Mouse (Mus musculus) adrenal gland, adult 10 weeks (tissue): ENCODE measurements around the gene Timm44. TPM values are rescaled to one million over a fixed set of nuclear protein-coding genes. Genes with fewer than 3 reads are reported as not detected.

ENCODE experiments used
- polyA plus RNA-seq: library from polyadenylated mRNA; stranded (reverse); fragments of 350-450 nt; fragmentation: Illumina TruSeq; extraction: RNeasy Lipid Tissue Mini Kit (QIAGEN cat#74804); gene quantifications from one replicate; pipeline ENCODE4 v1.2.3, GENCODE M21; 2014; ENCODE audit warnings: low read depth, low replicate concordance

Gene Timm44
- 171 TPM for polyA plus RNA-seq

GRCm38 (mm10) chr8:4275275-4276110 lies at the start of gene Timm44:
Gene Timm44 (minus strand): TSS chr8:4275913.

DNA sequence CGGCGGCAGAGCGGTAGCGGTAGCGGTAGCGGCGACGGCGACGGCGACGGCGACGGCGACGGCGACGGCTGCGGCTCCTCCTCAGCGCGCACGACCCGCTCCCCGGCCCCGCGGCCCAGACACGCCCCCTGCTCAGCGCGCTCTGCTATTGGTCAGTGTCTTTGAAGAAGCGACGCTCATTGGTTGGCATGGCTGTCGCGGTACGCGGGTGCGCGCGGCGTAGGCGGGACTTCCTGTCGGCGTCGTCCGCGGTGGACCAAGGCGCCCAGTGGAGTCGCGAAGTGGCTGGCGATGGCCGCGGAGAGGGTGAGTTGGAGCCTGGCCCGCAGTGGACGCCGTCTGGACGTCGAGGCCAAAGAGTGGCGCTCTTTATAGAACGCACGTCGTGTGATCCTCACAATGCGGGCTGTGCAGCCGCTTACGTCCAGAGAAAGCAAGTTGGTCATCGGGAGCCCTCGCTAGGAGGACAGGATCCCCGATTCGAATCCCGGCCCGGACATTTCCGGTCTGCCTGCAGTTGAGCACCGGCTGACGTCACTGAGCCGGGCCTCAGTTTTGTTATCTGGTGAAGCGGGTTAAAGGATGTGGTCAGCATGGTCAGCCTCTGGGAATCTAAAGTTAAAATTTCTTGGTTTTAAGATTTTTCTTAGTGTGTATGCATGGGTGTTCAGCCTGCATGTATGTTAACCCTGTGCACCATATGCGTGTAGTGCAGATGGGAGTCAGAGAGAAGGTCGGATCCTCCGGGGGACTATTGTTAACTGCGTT lies 49.5 kb upstream of the Timm44 start, which contains the start of the genes Ccl25 and Elavl1:
Ccl25 (plus strand) TSS at position 228 of the 768 bp plus-strand sequence.
Elavl1 (minus strand) TSS at position 431 of the 768 bp plus-strand sequence.

DNA sequence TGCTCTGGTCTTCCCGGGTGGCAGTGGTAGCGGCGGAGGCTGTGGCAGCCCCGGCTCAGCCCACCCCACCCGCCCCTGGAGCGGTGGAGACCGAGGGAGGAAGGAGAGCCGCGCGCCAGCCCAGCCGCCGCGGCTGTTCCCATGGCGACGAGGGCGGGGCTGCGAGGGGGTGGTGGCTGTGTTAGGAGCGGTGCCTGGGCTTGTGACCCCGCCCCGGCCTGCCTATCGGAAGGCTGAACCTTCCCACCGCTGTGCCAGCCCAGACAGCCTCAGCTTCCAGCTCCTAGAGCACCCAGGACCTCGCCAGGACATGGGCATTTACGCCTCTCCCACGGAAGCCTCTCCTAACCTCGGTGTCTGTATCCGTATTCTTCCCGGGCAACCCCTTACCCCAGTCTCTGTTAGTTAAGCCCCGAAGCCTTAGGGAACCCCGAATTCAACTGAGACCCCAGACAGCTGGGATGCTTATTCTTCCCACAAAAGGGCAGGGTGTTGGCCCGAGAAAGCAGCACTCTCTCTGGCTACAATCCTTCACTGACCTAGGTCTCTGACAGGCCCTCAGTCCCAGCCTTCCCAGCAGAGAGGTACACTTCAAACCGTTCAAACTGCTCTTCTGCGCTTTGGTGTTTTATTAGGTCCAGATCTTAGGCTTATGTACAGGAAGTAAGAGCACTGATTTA lies 16.4 kb downstream of the Timm44 start, which contains the start of gene Ctxn1:
Ctxn1 (minus strand) TSS at position 150 of the 680 bp plus-strand sequence.

GRCm38 (mm10) chr8:4252934-4253841 lies 22.5 kb downstream of the Timm44 start, which contains the start of gene Snapc2:
Gene Snapc2 (plus strand): TSS chr8:4253080.

DNA sequence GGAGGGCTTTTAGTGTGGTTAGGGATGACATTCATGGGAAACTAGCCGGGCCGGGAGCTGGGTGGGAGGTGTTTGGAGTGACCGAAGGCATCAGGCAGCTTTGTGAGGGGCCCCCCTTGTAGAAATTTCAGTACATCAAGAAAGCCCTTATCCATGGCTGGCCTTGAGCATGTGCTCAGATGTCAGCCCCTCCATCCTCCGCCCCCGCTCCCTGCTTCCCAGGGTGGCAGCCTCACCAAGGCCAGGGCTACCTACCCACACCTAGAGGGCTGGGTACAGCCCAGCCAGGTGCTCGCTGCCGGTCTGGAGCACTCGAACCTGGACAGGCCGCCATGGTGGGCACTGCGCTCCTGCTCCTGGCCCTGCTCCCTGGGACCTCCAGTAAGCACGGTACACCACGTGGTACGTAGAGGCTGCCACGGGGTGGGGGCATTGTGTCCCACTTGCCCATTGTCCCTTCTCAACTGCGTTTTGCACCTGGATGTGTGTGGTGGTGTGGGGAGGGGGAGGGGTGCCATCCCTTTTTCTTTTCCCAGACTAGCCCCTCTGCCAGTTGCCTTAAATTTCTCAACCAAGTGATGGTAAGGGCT lies 27.7 kb downstream of the Timm44 start, which contains the start of gene Tgfbr3l:
Tgfbr3l (plus strand) TSS at position 264 of the 590 bp plus-strand sequence.

GRCm38 (mm10) chr8:4238434-4239192 lies 37.1 kb downstream of the Timm44 start, which contains the start of the genes Map2k7 and Gm49320:
Gene Map2k7 (plus strand): TSS chr8:4238740.
Gene Gm49320 (plus strand): TSS chr8:4238865.

DNA sequence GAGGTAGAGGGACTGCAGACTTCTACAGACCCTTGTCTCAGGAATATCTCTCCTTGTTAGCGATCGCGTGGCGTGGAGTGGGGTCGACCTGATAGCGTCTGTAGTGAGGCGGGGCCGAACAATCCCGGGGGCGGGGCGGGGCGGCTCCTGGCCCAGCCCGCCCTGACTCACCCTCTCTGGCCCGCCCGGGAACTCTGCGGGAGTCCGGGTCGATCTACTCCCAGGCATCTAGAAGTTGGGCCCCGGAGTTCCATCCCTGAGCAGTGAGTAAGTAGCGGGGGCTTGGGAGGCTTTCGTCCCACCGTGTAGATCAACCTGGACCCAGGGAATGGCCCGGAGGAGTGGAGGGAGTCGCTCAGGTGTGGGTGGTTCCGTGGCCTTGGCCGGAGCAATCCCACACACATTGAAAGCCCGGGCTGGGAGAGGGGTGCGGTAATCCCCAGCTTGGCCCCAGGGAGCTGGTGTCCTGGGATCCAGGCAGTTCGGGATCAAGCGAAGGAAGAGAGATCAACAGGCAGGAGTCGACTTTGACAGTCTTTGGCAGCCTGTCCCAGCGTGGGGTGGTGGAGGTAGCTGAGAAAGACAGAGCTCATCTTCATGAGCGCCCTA lies 48.9 kb downstream of the Timm44 start, which contains the start of gene Lrrc8e:
Lrrc8e (plus strand) TSS at position 89 of the 609 bp plus-strand sequence.

DNA sequence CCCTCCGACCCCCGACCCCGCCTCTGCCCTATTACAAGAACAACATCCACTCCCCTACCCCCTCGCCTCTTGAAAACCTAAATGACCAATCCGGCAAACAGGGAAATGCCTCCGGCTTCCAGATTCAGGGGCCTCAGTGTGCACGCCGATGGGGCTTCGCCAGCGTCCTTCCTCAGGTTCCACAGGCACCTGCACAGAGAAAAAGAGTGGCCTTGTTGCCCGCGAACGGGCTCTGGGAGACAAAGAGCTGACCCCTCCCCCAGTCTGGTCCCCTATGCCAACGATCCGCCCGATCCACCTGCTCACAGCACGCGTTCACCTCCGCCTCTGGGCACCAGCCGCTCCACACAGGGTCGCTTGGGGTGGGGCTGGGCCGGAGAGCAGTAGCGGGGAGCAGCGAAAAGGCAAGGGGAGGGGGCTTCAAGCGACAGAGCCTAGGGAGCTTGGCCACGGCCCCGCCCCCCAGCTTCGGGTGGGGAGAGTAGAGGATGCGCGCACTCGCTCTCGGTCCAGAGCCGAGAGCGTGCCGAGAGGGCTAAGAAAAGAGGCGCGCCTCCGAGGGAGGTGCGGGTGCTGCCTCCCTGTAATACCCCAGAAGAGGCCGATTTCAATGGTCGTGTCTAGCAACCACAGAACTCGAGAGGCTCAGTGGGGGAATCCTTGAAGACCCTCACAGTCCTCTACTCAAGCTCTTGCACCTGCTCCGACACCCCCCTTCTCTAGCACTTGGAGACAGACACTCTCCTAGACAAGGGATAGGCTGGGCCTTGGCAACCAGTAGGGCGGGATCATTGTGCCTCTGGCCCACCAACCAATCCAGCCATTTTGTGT lies 58.7 kb downstream of the Timm44 start, which contains the start of gene Prr36:
Prr36 (minus strand) TSS at position 669 of the 831 bp plus-strand sequence.

Other genes with a start within 250 kb of the Timm44 start
- gene Cd209f, start 170.1 kb downstream of the Timm44 start, polyA plus RNA-seq: 0.41 TPM
- gene Cd209g, start 141.8 kb downstream of the Timm44 start, polyA plus RNA-seq: not detected
- gene Evi5l, start 109.3 kb downstream of the Timm44 start, polyA plus RNA-seq: 5.2 TPM
- 0.52 TPM for gene Prr36, start 58.5 kb downstream of the Timm44 start, polyA plus RNA-seq
- 10.5 TPM for gene Lrrc8e, start 49.1 kb downstream of the Timm44 start, polyA plus RNA-seq
- gene Map2k7, start 37.2 kb downstream of the Timm44 start, polyA plus RNA-seq: 8.6 TPM
- not detected for gene Gm49320, start 37.0 kb downstream of the Timm44 start, polyA plus RNA-seq
- gene Tgfbr3l, start 27.7 kb downstream of the Timm44 start, polyA plus RNA-seq: 4.7 TPM
- 3.6 TPM for gene Snapc2, start 22.8 kb downstream of the Timm44 start, polyA plus RNA-seq
- 0.70 TPM for gene Ctxn1, start 16.6 kb downstream of the Timm44 start, polyA plus RNA-seq
- 17.8 TPM for gene Ccl25, start 49.3 kb upstream of the Timm44 start, polyA plus RNA-seq
- 66.2 TPM for gene Elavl1, start 49.5 kb upstream of the Timm44 start, polyA plus RNA-seq
- 11.7 TPM for gene Cers4, start 217.1 kb upstream of the Timm44 start, polyA plus RNA-seq